Mouse (Mus musculus) erythroblast, embryonic 14.5 days (primary cell): Measurements from ENCODE around the gene Arl6.

Experiments
- GATA1 ChIP-seq: IDR thresholded peaks from 2 replicates; pipeline ENCODE4 v1.6.1; 2012; ENCODE audit warnings: low read length, inconsistent platforms, mixed read lengths
- TAL1 ChIP-seq: IDR thresholded peaks from 3 replicates; pipeline ENCODE4 v1.6.1; 2012; ENCODE audit warnings: low read length, inconsistent platforms, mixed read lengths

DNA sequence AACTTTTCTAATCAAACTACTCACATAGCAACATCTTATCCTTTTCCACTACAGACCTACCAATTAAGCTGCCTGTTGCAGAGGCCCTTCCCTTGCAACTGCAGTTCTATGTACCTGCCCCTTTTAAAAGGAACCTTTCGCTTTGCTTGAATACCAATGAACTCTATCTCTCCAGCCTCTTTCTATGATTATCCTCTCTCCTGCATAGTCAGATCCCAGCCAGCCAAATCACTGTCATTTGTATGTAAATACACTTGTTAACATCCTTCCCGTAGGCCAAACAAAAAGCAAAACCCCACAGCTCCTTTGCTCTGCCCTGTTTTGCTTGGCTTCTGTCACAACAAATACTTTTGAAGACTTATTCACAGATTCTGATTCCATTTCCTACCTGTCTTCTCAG, 4.6 kb upstream of the Arl6 start:
- TF ChIP-seq GATA1, result no peak
- no peak for TF ChIP-seq TAL1
